Mouse (Mus musculus): ENCODE results near the gene Uck2. TPM values are rescaled to one million over a fixed set of nuclear protein-coding genes. Genes with fewer than 3 reads are reported as not detected.

Gene Uck2
- polyA plus RNA-seq, 1 experiment from 2014 or later: 54.8 TPM

GRCm38 (mm10) chr1:167256724-167257302 is 28.3 kb downstream of the Uck2 start:
- no peaks in the 10 kb centered on the region; the same call in 1 of the 2 replicates for H3K4me1 ChIP-seq (ENCODE audit: control insufficient read depth, insufficient read depth, low read length)
- H3K9me3 ChIP-seq (ENCODE audit: control insufficient read depth, low read length): no peaks in the 10 kb centered on the region
- no peaks in the 10 kb centered on the region for H3K36me3 ChIP-seq (ENCODE audit: control insufficient read depth, insufficient read depth, low read length)
- ATAC-seq (ENCODE audit: low read depth) (no peak), DNase-seq (ENCODE audit: low spot score) (no peak)
- H3K27me3 ChIP-seq (replicated peaks; ENCODE audit: control insufficient read depth, insufficient read depth, low read length): no peaks in the 10 kb centered on the region
- no peak overlapping the region for H3K4me3 ChIP-seq (ENCODE audit: low read depth, low read length)
- whole genome bisulfite sequencing: 74% methylated on average over 15 of the region's 15 CpGs
- H3K27ac ChIP-seq (replicated peaks; ENCODE audit: low read depth, low read length): no peak overlapping the region
- no peak overlapping the region for H3K4me2 ChIP-seq (ENCODE audit: low read depth, low read length)
- H3K9ac ChIP-seq (ENCODE audit: low read depth, low read length): no peak overlapping the region

- 91% methylated on average over 12 of the region's 12 CpGs for WGBS
- no peak for ATAC-seq (ENCODE audit: low read depth)
- Histone ChIP-seq H3K27me3 (replicated peaks; ENCODE audit: control insufficient read depth, insufficient read depth, low read length) (no peaks in the 10 kb centered on the region), H3K9ac (ENCODE audit: low read depth, low read length) (no peak overlapping the region), H3K9me3 (ENCODE audit: control insufficient read depth, low read length) (no peaks in the 10 kb centered on the region), H3K4me3 (ENCODE audit: low read depth, low read length) (no peak overlapping the region), H3K27ac (replicated peaks; ENCODE audit: low read depth, low read length) (no peak overlapping the region), H3K4me1 (ENCODE audit: control insufficient read depth, insufficient read depth, low read length) (no peaks in the 10 kb centered on the region), H3K4me2 (ENCODE audit: low read depth, low read length) (no peak overlapping the region), H3K36me3 (ENCODE audit: control insufficient read depth, insufficient read depth, low read length) (no peaks in the 10 kb centered on the region)
- DNase-seq (ENCODE audit: low spot score): no peak
Measured at GRCm38 (mm10) chr1:167253579-167253978, 31.5 kb downstream of the Uck2 start.

DNA sequence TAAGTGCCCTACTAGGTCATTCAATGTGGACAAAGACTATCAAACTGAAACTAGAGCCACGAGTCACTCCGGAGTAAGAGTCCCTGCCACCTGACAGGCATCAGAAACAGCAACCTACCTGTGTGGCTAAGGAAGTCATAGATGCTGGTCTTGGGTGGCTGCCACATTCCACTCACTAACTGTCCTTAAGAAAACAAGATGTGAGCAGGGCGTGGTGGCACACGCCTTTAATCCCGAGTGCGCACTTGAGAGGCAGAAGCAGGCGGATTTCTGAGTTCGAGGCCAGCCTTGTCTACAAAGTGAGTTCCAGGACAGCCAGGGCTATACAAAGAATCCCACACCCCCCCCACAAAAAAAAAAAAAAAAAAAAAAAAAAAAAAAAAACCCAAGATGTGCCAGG is 35.2 kb downstream of the Uck2 start:
- no peak overlapping the region for H3K27ac ChIP-seq (replicated peaks; ENCODE audit: low read depth, low read length)
- no peak overlapping the region for H3K9ac ChIP-seq (ENCODE audit: low read depth, low read length)
- peaks cover 24% of the 10 kb centered on the region for H3K4me1 ChIP-seq (ENCODE audit: control insufficient read depth, insufficient read depth, low read length)
- DNase-seq (ENCODE audit: low spot score) (no peak), ATAC-seq (ENCODE audit: low read depth) (no peak)
- 86% methylated on average over 8 of the region's 8 CpGs for WGBS
- H3K4me2 ChIP-seq (ENCODE audit: low read depth, low read length): no peak overlapping the region
- H3K4me3 ChIP-seq (ENCODE audit: low read depth, low read length): no peak overlapping the region
- H3K36me3 ChIP-seq (ENCODE audit: control insufficient read depth, insufficient read depth, low read length): no peaks in the 10 kb centered on the region
- H3K9me3 ChIP-seq (ENCODE audit: control insufficient read depth, low read length): no peaks in the 10 kb centered on the region
- no peaks in the 10 kb centered on the region for H3K27me3 ChIP-seq (replicated peaks; ENCODE audit: control insufficient read depth, insufficient read depth, low read length)

DNA sequence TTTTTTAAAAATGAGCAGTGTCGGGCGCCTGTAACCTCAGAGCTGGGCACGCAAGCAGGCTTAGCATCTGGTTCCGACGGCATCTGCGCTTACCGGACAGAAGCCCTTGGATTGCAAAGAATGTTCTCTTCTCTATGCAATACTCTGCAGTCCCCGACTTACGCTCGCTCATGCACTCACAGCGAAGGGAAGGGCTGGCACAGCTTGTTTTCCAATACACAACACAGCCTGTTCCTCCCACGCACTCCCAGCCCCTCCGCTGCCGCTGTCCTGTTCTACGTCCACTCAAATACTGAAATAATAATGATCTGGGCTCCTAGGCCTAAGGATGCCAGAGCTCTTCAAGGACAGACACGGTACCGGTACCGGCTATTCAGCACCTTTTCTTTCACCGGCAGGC is 35.9 kb downstream of the Uck2 start:
- Histone ChIP-seq H3K9me3 (ENCODE audit: control insufficient read depth, low read length) (no peaks in the 10 kb centered on the region), H3K4me3 (ENCODE audit: low read depth, low read length) (no peak overlapping the region), H3K9ac (ENCODE audit: low read depth, low read length) (no peak overlapping the region), H3K4me1 (ENCODE audit: control insufficient read depth, insufficient read depth, low read length) (peaks cover 30% of the 10 kb centered on the region), H3K4me2 (ENCODE audit: low read depth, low read length) (no peak overlapping the region), H3K27ac (replicated peaks; ENCODE audit: low read depth, low read length) (no peak overlapping the region), H3K27me3 (replicated peaks; ENCODE audit: control insufficient read depth, insufficient read depth, low read length) (no peaks in the 10 kb centered on the region), H3K36me3 (ENCODE audit: control insufficient read depth, insufficient read depth, low read length) (no peaks in the 10 kb centered on the region)
- 71% methylated on average over 19 of the region's 19 CpGs for WGBS
- ATAC-seq (ENCODE audit: low read depth) (no peak), DNase-seq (ENCODE audit: low spot score) (no peak)

DNA sequence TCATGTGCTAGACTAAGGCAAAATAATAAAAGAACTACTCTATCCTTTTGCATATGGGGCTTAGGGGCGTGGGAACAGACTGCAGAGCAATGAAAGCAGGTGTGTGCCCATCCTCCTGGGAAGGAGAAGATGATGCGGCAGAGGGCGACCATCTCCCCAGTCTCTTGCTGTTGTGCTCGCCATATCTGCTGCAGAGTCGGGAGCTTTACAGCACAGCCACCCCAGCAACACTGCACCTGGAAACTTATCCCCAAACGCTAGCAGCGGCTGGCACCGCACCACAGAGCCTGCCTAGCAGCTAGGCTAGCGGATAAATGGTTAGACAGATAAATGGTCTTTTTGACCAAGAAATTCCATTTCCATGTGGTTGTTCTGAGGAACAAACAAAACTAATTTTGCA is 37.2 kb downstream of the Uck2 start:
- Histone ChIP-seq H3K9ac (ENCODE audit: low read depth, low read length) (no peak overlapping the region), H3K4me3 (ENCODE audit: low read depth, low read length) (no peak overlapping the region), H3K4me1 (ENCODE audit: control insufficient read depth, insufficient read depth, low read length) (peaks cover 36% of the 10 kb centered on the region), H3K27me3 (replicated peaks; ENCODE audit: control insufficient read depth, insufficient read depth, low read length) (no peaks in the 10 kb centered on the region), H3K9me3 (ENCODE audit: control insufficient read depth, low read length) (no peaks in the 10 kb centered on the region), H3K4me2 (ENCODE audit: low read depth, low read length) (no peak overlapping the region), H3K36me3 (ENCODE audit: control insufficient read depth, insufficient read depth, low read length) (no peaks in the 10 kb centered on the region), H3K27ac (replicated peaks; ENCODE audit: low read depth, low read length) (no peak overlapping the region)
- ATAC-seq (ENCODE audit: low read depth) (no peak), DNase-seq (ENCODE audit: low spot score) (no peak)
- 76% methylated on average over 9 of the region's 9 CpGs for WGBS

DNA sequence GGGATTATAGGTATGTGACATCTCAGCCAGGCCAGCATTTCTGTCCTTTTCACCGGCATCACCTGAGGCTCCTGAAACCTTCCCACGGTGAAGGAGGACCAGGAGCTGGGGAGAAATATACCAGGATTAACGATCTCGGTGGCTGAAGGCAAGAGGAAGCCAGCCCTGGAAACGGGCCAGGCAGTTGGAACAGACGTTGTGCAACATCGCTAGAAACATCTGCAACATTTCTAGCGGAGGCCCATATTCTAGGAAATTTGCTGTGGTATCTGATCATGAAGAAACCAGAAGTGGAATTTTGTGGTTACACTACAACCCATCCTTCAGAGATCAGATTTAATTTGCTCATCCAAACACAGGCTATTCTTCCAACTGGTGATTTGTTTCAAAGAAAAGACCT is 38.1 kb downstream of the Uck2 start:
- Histone ChIP-seq H3K36me3 (ENCODE audit: control insufficient read depth, insufficient read depth, low read length) (no peaks in the 10 kb centered on the region), H3K4me3 (ENCODE audit: low read depth, low read length) (no peak overlapping the region), H3K27ac (replicated peaks; ENCODE audit: low read depth, low read length) (peak overlapping the region; percentile 45; the same call in 1 of the 2 replicates), H3K27me3 (replicated peaks; ENCODE audit: control insufficient read depth, insufficient read depth, low read length) (no peaks in the 10 kb centered on the region), H3K4me2 (ENCODE audit: low read depth, low read length) (no peak overlapping the region), H3K9ac (ENCODE audit: low read depth, low read length) (no peak overlapping the region), H3K9me3 (ENCODE audit: control insufficient read depth, low read length) (no peaks in the 10 kb centered on the region), H3K4me1 (ENCODE audit: control insufficient read depth, insufficient read depth, low read length) (peaks cover 36% of the 10 kb centered on the region)
- peak; percentile 91 for DNase-seq (ENCODE audit: low spot score)
- ATAC-seq (ENCODE audit: low read depth): no peak; the same call in 1 of the 2 replicates
- 28% methylated on average over 8 of the region's 8 CpGs for WGBS

DNA sequence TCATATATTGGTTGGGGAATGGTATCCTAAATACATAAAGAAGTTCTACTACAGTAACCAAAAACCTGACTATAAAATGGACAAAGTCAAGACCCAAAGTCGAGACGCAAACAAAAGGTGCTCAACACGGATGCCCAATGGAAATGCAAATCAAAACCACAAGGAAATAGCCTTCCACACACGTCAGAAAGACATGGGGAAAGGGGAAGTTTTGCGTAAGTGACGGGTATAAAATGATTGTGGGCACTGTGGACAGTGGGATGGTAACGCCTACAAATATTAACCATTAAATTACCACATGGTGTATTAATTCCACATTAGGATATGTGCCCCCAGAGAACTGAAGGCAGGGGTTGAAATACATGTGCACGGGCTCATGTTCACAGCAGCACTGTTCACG is 38.8 kb downstream of the Uck2 start:
- no peaks in the 10 kb centered on the region for H3K9me3 ChIP-seq (ENCODE audit: control insufficient read depth, low read length)
- H3K9ac ChIP-seq (ENCODE audit: low read depth, low read length): no peak overlapping the region
- peaks cover 38% of the 10 kb centered on the region for H3K4me1 ChIP-seq (ENCODE audit: control insufficient read depth, insufficient read depth, low read length)
- no peaks in the 10 kb centered on the region for H3K27me3 ChIP-seq (replicated peaks; ENCODE audit: control insufficient read depth, insufficient read depth, low read length)
- no peaks in the 10 kb centered on the region for H3K36me3 ChIP-seq (ENCODE audit: control insufficient read depth, insufficient read depth, low read length)
- no peak overlapping the region for H3K4me3 ChIP-seq (ENCODE audit: low read depth, low read length)
- WGBS: 76% methylated on average over 9 of the region's 9 CpGs
- ATAC-seq (ENCODE audit: low read depth) (no peak), DNase-seq (ENCODE audit: low spot score) (no peak)
- H3K27ac ChIP-seq (replicated peaks; ENCODE audit: low read depth, low read length): no peak overlapping the region
- H3K4me2 ChIP-seq (ENCODE audit: low read depth, low read length): no peak overlapping the region

DNA sequence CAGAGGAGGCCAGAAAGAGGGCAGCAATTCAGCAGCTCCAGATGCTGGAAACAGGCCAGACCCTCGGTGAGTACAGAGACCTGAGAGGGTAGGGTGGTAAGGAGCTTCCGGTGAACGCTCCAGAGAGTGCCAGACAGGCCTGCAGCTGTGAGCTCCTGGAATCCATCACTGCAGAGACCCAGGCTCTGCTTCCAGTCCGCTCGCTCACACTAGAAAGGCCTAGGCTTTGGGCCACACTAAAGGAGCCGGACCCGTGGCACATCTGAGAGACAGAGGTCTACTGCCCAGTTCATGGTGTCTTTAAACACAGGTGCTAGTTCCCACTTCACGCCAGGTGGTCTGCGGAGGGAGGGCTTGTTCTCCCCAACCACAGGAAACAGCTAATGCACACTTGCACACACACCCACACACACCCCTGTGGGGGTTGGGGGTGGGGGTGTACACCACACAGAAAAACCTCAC is 39.9 kb downstream of the Uck2 start:
- Histone ChIP-seq H3K27me3 (replicated peaks; ENCODE audit: control insufficient read depth, insufficient read depth, low read length) (no peaks in the 10 kb centered on the region), H3K4me2 (ENCODE audit: low read depth, low read length) (no peak overlapping the region), H3K4me1 (ENCODE audit: control insufficient read depth, insufficient read depth, low read length) (peaks cover 38% of the 10 kb centered on the region), H3K27ac (replicated peaks; ENCODE audit: low read depth, low read length) (no peak overlapping the region), H3K9me3 (ENCODE audit: control insufficient read depth, low read length) (no peaks in the 10 kb centered on the region), H3K9ac (ENCODE audit: low read depth, low read length) (no peak overlapping the region), H3K4me3 (ENCODE audit: low read depth, low read length) (no peak overlapping the region), H3K36me3 (ENCODE audit: control insufficient read depth, insufficient read depth, low read length) (no peaks in the 10 kb centered on the region)
- ATAC-seq (ENCODE audit: low read depth) (0 out of 2 replicates have a peak, but pooled peaks have one; percentile 39), DNase-seq (ENCODE audit: low spot score) (peak; percentile 48)
- 51% methylated on average over 9 of the region's 9 CpGs for WGBS

DNA sequence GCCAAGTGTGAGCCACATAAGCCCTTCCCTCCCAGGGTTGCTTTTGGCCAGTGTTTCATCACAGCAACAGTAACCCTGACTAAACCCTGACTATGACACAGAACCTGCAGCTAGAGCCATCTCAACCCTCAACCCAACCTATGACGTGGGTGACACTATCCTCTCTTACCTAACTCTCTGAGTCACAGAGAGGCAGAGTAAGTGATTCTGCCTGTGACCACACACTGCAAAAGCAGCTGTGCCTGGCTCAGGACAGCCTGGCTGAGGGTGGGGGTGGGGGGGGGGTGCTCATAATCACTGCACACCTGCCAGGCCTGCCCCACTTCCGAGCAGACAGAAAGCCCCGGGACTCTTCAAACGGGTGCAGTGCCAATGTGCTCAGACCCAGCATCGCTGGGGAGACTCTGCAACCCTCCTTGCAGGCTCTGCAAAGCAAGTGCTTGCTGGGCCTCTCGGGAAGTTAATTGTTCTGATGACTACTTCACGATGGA is 42.9 kb downstream of the Uck2 start:
- Histone ChIP-seq H3K27ac (replicated peaks; ENCODE audit: low read depth, low read length) (no peak overlapping the region), H3K4me2 (ENCODE audit: low read depth, low read length) (no peak overlapping the region), H3K36me3 (ENCODE audit: control insufficient read depth, insufficient read depth, low read length) (no peaks in the 10 kb centered on the region), H3K9ac (ENCODE audit: low read depth, low read length) (no peak overlapping the region), H3K9me3 (ENCODE audit: control insufficient read depth, low read length) (no peaks in the 10 kb centered on the region), H3K4me3 (ENCODE audit: low read depth, low read length) (no peak overlapping the region), H3K27me3 (replicated peaks; ENCODE audit: control insufficient read depth, insufficient read depth, low read length) (no peaks in the 10 kb centered on the region), H3K4me1 (ENCODE audit: control insufficient read depth, insufficient read depth, low read length) (peaks cover 30% of the 10 kb centered on the region)
- peak; percentile 30; the same call in 1 of the 2 replicates for ATAC-seq (ENCODE audit: low read depth)
- no peak for DNase-seq (ENCODE audit: low spot score)
- WGBS: 22% methylated on average over 7 of the region's 7 CpGs
